Comparison of ENCODE assay signal across 19 mouse cellular contexts in the genomic region with DNA sequence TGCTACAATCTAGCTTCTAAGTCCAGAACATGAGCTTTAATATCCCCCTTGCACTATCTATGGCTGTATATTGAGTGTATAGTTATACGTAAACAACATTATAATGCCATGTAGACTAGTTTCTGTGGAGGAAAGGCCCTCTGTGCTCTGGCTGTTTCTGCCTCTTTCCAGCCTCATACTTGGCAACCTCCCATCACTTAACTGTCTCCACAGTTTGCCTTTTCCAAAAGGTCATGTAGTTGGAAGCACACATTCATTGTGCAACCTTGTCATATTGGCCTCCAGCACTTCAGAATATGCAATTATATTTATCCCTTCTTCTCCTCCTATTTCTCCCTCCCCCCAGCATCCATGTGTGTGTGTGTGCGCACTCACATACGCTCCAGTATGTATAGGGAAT.
A peak's percentile ranks its signal among the peaks of the same experiment; 100 is the strongest.
DNase-seq lines count a peak whose midpoint lies in the region; ATAC-seq and TF ChIP-seq lines count a peak whose summit lies in the region.
"Had no signal": no experiment of that assay in that cellular context is flagged by ENCODE, and none has a peak within 500 bp of the region (broad histone marks: within the 10 kb centered on the region; RNA-seq: fewer than 3 reads in every experiment).

No protein-coding gene starts in this region.

- WGBS in hindbrain, embryonic 14.5 days: 92% methylated on average over 3 of the region's 3 CpGs
- WGBS in hindbrain, postnatal 0 days: 92% methylated on average over 3 of the region's 3 CpGs
- WGBS in lung, embryonic 15.5 days: 95% methylated on average over 3 of the region's 3 CpGs
- 80% methylated on average over 3 of the region's 3 CpGs for WGBS in lung, adult 2 months

- no peak overlapping the region for H3K4me3 ChIP-seq in hindbrain, embryonic 14.5 days (replicated peaks; ENCODE audit: low read length)
- H3K4me3 ChIP-seq in hindbrain, postnatal 0 days (ENCODE audit: low read length): no peak overlapping the region
- H3K4me3 ChIP-seq in lung, embryonic 15.5 days: no peak overlapping the region
- H3K4me3 ChIP-seq in lung, adult 2 months (replicated peaks; ENCODE audit: extremely low read depth, low read depth, low read length): no peak overlapping the region
- H3K4me3 ChIP-seq: erythroblast, embryonic 14.5 days; forebrain, embryonic 10.5 days; heart, embryonic 12.5 days; hindbrain, embryonic 10.5 days; hindbrain, embryonic 15.5 days had no signal

- no peak for TF ChIP-seq POLR2A in lung, adult 2 months (IDR thresholded peaks at IDR 0.05; ENCODE audit: borderline replicate concordance, extremely low read depth, low read depth, low read length)

- no peak for TF ChIP-seq CTCF in hindbrain, postnatal 0 days (IDR thresholded peaks at IDR 0.05; ENCODE audit: low read depth)
- no peak for TF ChIP-seq CTCF in lung, adult 2 months (IDR thresholded peaks at IDR 0.05; ENCODE audit: insufficient read depth, low read length)

- no peak overlapping the region for H3K27ac ChIP-seq in hindbrain, embryonic 14.5 days
- H3K27ac ChIP-seq in hindbrain, postnatal 0 days: no peak overlapping the region
- H3K27ac ChIP-seq in lung, embryonic 15.5 days: no peak overlapping the region
- H3K27ac ChIP-seq: embryonic facial prominence, embryonic 15.5 days; forebrain, embryonic 10.5 days; gastrocnemius, adult 2 months; hindbrain, embryonic 10.5 days; hindbrain, embryonic 15.5 days had no signal

- H3K9me3 ChIP-seq in hindbrain, embryonic 14.5 days (ENCODE audit: control insufficient read depth, low read length): no peaks in the 10 kb centered on the region
- H3K9me3 ChIP-seq in hindbrain, postnatal 0 days (ENCODE audit: low read length): no peaks in the 10 kb centered on the region
- H3K9me3 ChIP-seq in lung, embryonic 15.5 days: no peaks in the 10 kb centered on the region
- H3K9me3 ChIP-seq: embryonic facial prominence, embryonic 15.5 days; forebrain, embryonic 10.5 days; G1E; heart, embryonic 12.5 days; hindbrain, embryonic 10.5 days; hindbrain, embryonic 15.5 days had no signal

- no peaks in the 10 kb centered on the region for H3K4me1 ChIP-seq in hindbrain, embryonic 14.5 days (replicated peaks; ENCODE audit: control insufficient read depth, insufficient read depth, low read length)
- H3K4me1 ChIP-seq in hindbrain, postnatal 0 days (ENCODE audit: insufficient read depth, low read length): no peaks in the 10 kb centered on the region
- H3K4me1 ChIP-seq in lung, embryonic 15.5 days: no peaks in the 10 kb centered on the region
- no peaks in the 10 kb centered on the region; the same call in 1 of the 2 replicates for H3K4me1 ChIP-seq in lung, adult 2 months (ENCODE audit: control insufficient read depth, insufficient read depth, low read length)
- H3K4me1 ChIP-seq: embryonic facial prominence, embryonic 15.5 days; heart, embryonic 12.5 days; hindbrain, embryonic 10.5 days; hindbrain, embryonic 15.5 days had no signal

- H3K27me3 ChIP-seq in hindbrain, embryonic 14.5 days (ENCODE audit: control insufficient read depth, insufficient read depth, low read length): no peaks in the 10 kb centered on the region
- H3K27me3 ChIP-seq in hindbrain, postnatal 0 days (ENCODE audit: insufficient read depth, low read length): no peaks in the 10 kb centered on the region
- no peaks in the 10 kb centered on the region for H3K27me3 ChIP-seq in lung, embryonic 15.5 days
- H3K27me3 ChIP-seq: embryonic facial prominence, embryonic 15.5 days; heart, embryonic 12.5 days; hindbrain, embryonic 15.5 days had no signal

- H3K4me2 ChIP-seq in hindbrain, embryonic 14.5 days (replicated peaks): no peak overlapping the region
- H3K4me2 ChIP-seq in hindbrain, postnatal 0 days (ENCODE audit: low read depth, low read length): no peak overlapping the region
- no peak overlapping the region for H3K4me2 ChIP-seq in lung, embryonic 15.5 days

- DNase-seq in hindbrain, embryonic 14.5 days (ENCODE audit: low spot score): peak; percentile 13
- DNase-seq in hindbrain, postnatal 0 days (ENCODE audit: low spot score): no peak
- no peak for DNase-seq in lung, adult 2 months
- DNase-seq in 3T3-L1 (ENCODE audit: low read depth, low spot score): peak; percentile 68
- DNase-seq in NIH3T3 (ENCODE audit: low read depth): peak; percentile 84
- DNase-seq in embryo, embryonic 10.5 days (ENCODE audit: low spot score): no peak
- DNase-seq: B cell, adult 2 months; gastrocnemius, adult 2 months; gastrocnemius, postnatal 25 days had no signal

- ATAC-seq in hindbrain, embryonic 14.5 days (ENCODE audit: low FRiP score): no peak
- ATAC-seq in hindbrain, postnatal 0 days: no peak
- peak; percentile 39 for ATAC-seq in lung, embryonic 15.5 days (ENCODE audit: borderline replicate concordance, extremely low read depth, low FRiP score, low TSS enrichment)
- ATAC-seq: CD4-positive, CD25-positive, alpha-beta regulatory T cell, adult 4 months; inflammation-experienced regulatory T-cells, adult 6 months had no signal

- H3K36me3 ChIP-seq in hindbrain, embryonic 14.5 days (replicated peaks; ENCODE audit: control insufficient read depth, insufficient read depth): no peaks in the 10 kb centered on the region
- no peaks in the 10 kb centered on the region for H3K36me3 ChIP-seq in hindbrain, postnatal 0 days (ENCODE audit: insufficient read depth, low read length)
- H3K36me3 ChIP-seq in lung, embryonic 15.5 days: no peaks in the 10 kb centered on the region
- H3K36me3 ChIP-seq: embryonic facial prominence, embryonic 15.5 days; forebrain, embryonic 10.5 days; G1E; heart, embryonic 12.5 days; hindbrain, embryonic 10.5 days; hindbrain, embryonic 15.5 days had no signal

- no peak overlapping the region for H3K9ac ChIP-seq in hindbrain, embryonic 14.5 days
- H3K9ac ChIP-seq in hindbrain, postnatal 0 days (replicated peaks; ENCODE audit: low read length): no peak overlapping the region
- H3K9ac ChIP-seq in lung, embryonic 15.5 days: no peak overlapping the region
- H3K9ac ChIP-seq: embryonic facial prominence, embryonic 15.5 days; heart, embryonic 12.5 days; hindbrain, embryonic 15.5 days had no signal

Comparison
In these comparisons a context has a peak if more than half of its experiments do, and no peak if none do; other contexts are left out.
1. DNase-seq: peak in hindbrain, embryonic 14.5 days (single experiment), 3T3-L1 (single experiment) and NIH3T3 (single experiment); none in hindbrain, postnatal 0 days (single experiment), lung, adult 2 months (single experiment) and embryo, embryonic 10.5 days (single experiment).